Mouse (Mus musculus): Measurements from ENCODE around the gene Evx2.

Gene Evx2

GRCm38 (mm10) chr2:74681594-74682531, 22.5 kb upstream of the Evx2 start:
- DNase-seq (ENCODE audit: extremely low read depth, low read depth, low spot score): no peak

GRCm38 (mm10) chr2:74680561-74681398, 21.4 kb upstream of the Evx2 start:
- no peak for DNase-seq (ENCODE audit: extremely low read depth, low read depth, low spot score)

- DNase-seq (ENCODE audit: extremely low read depth, low read depth, low spot score): no peak
These were observed 20.6 kb upstream of the Evx2 start for GRCm38 (mm10) chr2:74679980-74680379.

GRCm38 (mm10) chr2:74679596-74679971, 20.2 kb upstream of the Evx2 start:
- no peak for DNase-seq (ENCODE audit: extremely low read depth, low read depth, low spot score)

GRCm38 (mm10) chr2:74678891-74679595, 19.7 kb upstream of the Evx2 start, which contains the start of gene Hoxd11:
Gene Hoxd11, plus strand, starts transcription at chr2:74679557.
- DNase-seq (ENCODE audit: extremely low read depth, low read depth, low spot score): no peak

- no peak for DNase-seq (ENCODE audit: extremely low read depth, low read depth, low spot score)
These were observed 17.7 kb upstream of the Evx2 start for GRCm38 (mm10) chr2:74677106-74677505.

GRCm38 (mm10) chr2:74676376-74677052, 17.2 kb upstream of the Evx2 start:
- no peak for DNase-seq (ENCODE audit: extremely low read depth, low read depth, low spot score)

GRCm38 (mm10) chr2:74675666-74676282, 16.4 kb upstream of the Evx2 start:
- DNase-seq (ENCODE audit: extremely low read depth, low read depth, low spot score): no peak

GRCm38 (mm10) chr2:74674881-74675665, 15.7 kb upstream of the Evx2 start, which contains the start of gene Hoxd12:
Gene Hoxd12, plus strand, starts transcription at chr2:74675013.
- no peak for DNase-seq (ENCODE audit: extremely low read depth, low read depth, low spot score)

- no peak for DNase-seq (ENCODE audit: extremely low read depth, low read depth, low spot score)
These were observed 14.6 kb upstream of the Evx2 start for GRCm38 (mm10) chr2:74673835-74674425.

- no peak for DNase-seq (ENCODE audit: extremely low read depth, low read depth, low spot score)
These were observed 13.4 kb upstream of the Evx2 start for GRCm38 (mm10) chr2:74672481-74673362.

- DNase-seq (ENCODE audit: extremely low read depth, low read depth, low spot score): no peak
These were observed 12.5 kb upstream of the Evx2 start for GRCm38 (mm10) chr2:74671847-74672246.

- DNase-seq (ENCODE audit: extremely low read depth, low read depth, low spot score): no peak
These were observed 11.4 kb upstream of the Evx2 start for GRCm38 (mm10) chr2:74670632-74671188.

GRCm38 (mm10) chr2:74669650-74670235, 10.4 kb upstream of the Evx2 start:
- DNase-seq (ENCODE audit: extremely low read depth, low read depth, low spot score): no peak

- DNase-seq (ENCODE audit: extremely low read depth, low read depth, low spot score): no peak
These were observed 9.8 kb upstream of the Evx2 start for GRCm38 (mm10) chr2:74669230-74669578.

GRCm38 (mm10) chr2:74668370-74669229, 9.2 kb upstream of the Evx2 start:
- no peak for DNase-seq (ENCODE audit: extremely low read depth, low read depth, low spot score)
